Mouse (Mus musculus): ENCODE data around the gene Grik4. TPM values are rescaled to one million over a fixed set of nuclear protein-coding genes. Genes with fewer than 3 reads are reported as not detected.

Gene Grik4
- total and polyA plus RNA-seq, 2 experiments, result under 0.01 to 0.09 TPM

DNA sequence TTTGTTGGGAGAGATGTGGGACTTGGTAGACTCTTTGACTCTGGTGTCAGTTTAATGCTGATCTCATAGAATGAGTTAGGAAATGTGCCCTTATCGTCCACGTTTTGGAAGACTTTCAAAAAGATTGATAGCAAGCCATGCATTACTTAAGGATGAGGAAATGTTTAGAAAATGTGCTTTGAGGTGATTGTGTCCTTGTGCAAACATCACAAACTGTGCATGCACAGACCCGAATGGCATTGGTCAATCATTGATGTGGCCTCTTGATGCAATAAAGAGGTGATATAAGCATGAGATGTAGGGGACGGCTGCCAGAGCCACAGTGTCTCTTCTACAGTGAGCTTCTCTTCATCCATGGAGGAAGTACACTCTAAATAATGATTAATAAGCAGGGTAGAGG is 457.4 kb downstream of the Grik4 start:
- DNase-seq (ENCODE audit: extremely low read depth, low read depth, low spot score), result peak; percentile 51
- Histone ChIP-seq H3K4me3 (ENCODE audit: insufficient read depth, low read depth, low read length) (no peak overlapping the region), H3K27me3 (ENCODE audit: control insufficient read depth, insufficient read depth, low read length) (no peaks in the 10 kb centered on the region), H3K36me3 (ENCODE audit: control insufficient read depth, insufficient read depth, low read length) (no peaks in the 10 kb centered on the region), H3K27ac (replicated peaks; ENCODE audit: insufficient read depth, low read depth, low read length) (no peak overlapping the region), H3K9ac (ENCODE audit: low read depth, low read length) (no peak overlapping the region), H3K79me2 (ENCODE audit: control insufficient read depth, insufficient read depth, low read length) (no peaks in the 10 kb centered on the region), H3K4me1 (ENCODE audit: control insufficient read depth, insufficient read depth, low read length) (peaks cover 9% of the 10 kb centered on the region)
- WGBS, result 11% methylated on average over 4 of the region's 4 CpGs
- no peak for TF ChIP-seq POLR2A (IDR thresholded peaks at IDR 0.05; ENCODE audit: extremely low read depth, insufficient read depth, low read length)
- no peak for TF ChIP-seq CTCF (IDR thresholded peaks at IDR 0.05; ENCODE audit: low read depth, low read length)

DNA sequence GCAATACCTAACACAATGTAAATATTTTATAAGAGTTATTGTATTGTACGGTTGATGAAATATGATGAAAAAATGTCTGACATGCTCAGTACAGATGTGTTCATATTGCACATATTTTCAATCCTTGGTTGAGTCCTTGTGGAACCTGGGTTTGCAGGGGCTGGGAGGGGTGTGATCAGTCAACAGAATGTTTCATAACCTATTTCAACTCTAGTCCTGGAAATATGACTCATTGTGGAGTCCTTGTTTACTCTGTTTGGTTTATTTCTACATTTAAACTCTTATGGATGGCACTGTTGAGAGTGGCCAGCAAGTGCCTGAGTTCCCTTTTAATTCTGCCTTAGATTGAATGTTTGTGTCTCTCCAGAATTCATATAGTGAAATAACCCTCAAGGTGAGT is 459.6 kb downstream of the Grik4 start:
- DNase-seq (ENCODE audit: extremely low read depth, low read depth, low spot score), result no peak
- Histone ChIP-seq H3K79me2 (ENCODE audit: control insufficient read depth, insufficient read depth, low read length) (no peaks in the 10 kb centered on the region), H3K36me3 (ENCODE audit: control insufficient read depth, insufficient read depth, low read length) (no peaks in the 10 kb centered on the region), H3K9ac (ENCODE audit: low read depth, low read length) (no peak overlapping the region), H3K27me3 (ENCODE audit: control insufficient read depth, insufficient read depth, low read length) (no peaks in the 10 kb centered on the region), H3K4me3 (ENCODE audit: insufficient read depth, low read depth, low read length) (no peak overlapping the region), H3K4me1 (ENCODE audit: control insufficient read depth, insufficient read depth, low read length) (peaks cover 5% of the 10 kb centered on the region), H3K27ac (replicated peaks; ENCODE audit: insufficient read depth, low read depth, low read length) (no peak overlapping the region)
- 98% methylated on average over 1 of the region's 1 CpGs for WGBS
- no peak for TF ChIP-seq CTCF (IDR thresholded peaks at IDR 0.05; ENCODE audit: low read depth, low read length)
- TF ChIP-seq POLR2A (IDR thresholded peaks at IDR 0.05; ENCODE audit: extremely low read depth, insufficient read depth, low read length), result no peak

DNA sequence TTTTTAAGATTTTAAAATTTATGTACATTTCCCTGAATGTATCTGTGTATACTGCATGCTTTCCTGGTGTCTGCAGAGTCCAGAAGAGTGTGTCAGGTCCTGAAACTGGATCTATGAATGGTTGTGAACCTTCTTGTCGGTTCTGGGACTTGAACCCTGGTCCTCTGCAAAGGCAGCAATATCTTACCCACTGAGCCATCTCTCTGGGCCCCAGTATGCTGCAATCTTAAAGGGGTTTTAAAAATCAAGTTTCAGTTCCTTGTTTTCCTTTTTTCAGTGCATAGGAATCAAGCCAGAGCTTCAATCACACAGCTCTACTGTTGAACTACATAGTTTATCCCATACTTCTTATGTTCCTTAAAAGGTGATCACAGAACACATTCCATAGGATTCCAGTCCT is 461.3 kb downstream of the Grik4 start:
- Histone ChIP-seq H3K27ac (replicated peaks; ENCODE audit: insufficient read depth, low read depth, low read length) (no peak overlapping the region), H3K4me3 (ENCODE audit: insufficient read depth, low read depth, low read length) (no peak overlapping the region), H3K4me1 (ENCODE audit: control insufficient read depth, insufficient read depth, low read length) (peaks cover 5% of the 10 kb centered on the region), H3K36me3 (ENCODE audit: control insufficient read depth, insufficient read depth, low read length) (no peaks in the 10 kb centered on the region), H3K27me3 (ENCODE audit: control insufficient read depth, insufficient read depth, low read length) (no peaks in the 10 kb centered on the region), H3K79me2 (ENCODE audit: control insufficient read depth, insufficient read depth, low read length) (no peaks in the 10 kb centered on the region), H3K9ac (ENCODE audit: low read depth, low read length) (no peak overlapping the region)
- WGBS, result 92% methylated on average over 1 of the region's 1 CpGs
- no peak for TF ChIP-seq POLR2A (IDR thresholded peaks at IDR 0.05; ENCODE audit: extremely low read depth, insufficient read depth, low read length)
- TF ChIP-seq CTCF (IDR thresholded peaks at IDR 0.05; ENCODE audit: low read depth, low read length), result no peak
- DNase-seq (ENCODE audit: extremely low read depth, low read depth, low spot score), result no peak

DNA sequence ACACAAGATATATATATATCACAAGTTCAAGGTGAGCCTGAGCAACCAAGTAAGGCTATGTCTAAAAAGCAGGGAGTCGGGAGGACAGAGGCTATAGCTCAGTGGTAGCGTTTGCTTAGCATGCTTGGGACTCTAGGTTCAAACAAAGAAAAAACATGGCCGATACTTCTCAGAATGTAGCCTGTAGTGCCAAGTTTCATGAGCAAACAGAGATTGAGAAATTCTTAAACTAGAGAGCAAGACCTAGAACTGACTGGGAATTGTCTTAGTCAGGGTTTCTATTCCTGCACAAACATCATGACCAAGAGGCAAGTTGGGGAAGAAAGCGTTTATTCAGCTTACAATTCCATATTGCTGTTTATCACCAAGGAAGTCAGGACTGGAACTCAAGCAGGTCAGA is 468.1 kb downstream of the Grik4 start:
- H3K27ac ChIP-seq (replicated peaks; ENCODE audit: insufficient read depth, low read depth, low read length), result no peak overlapping the region
- H3K9ac ChIP-seq (ENCODE audit: low read depth, low read length), result no peak overlapping the region
- H3K79me2 ChIP-seq (ENCODE audit: control insufficient read depth, insufficient read depth, low read length), result 0 out of 2 replicates have a peak, but pooled peaks cover 2% of the 10 kb centered on the region
- TF ChIP-seq POLR2A (IDR thresholded peaks at IDR 0.05; ENCODE audit: extremely low read depth, insufficient read depth, low read length) (no peak), CTCF (IDR thresholded peaks at IDR 0.05; ENCODE audit: low read depth, low read length) (no peak)
- 21% methylated on average over 4 of the region's 4 CpGs for WGBS
- no peaks in the 10 kb centered on the region for H3K27me3 ChIP-seq (ENCODE audit: control insufficient read depth, insufficient read depth, low read length)
- 0 out of 2 replicates have a peak, but pooled peaks cover 2% of the 10 kb centered on the region for H3K4me1 ChIP-seq (ENCODE audit: control insufficient read depth, insufficient read depth, low read length)
- peak; percentile 75 for DNase-seq (ENCODE audit: extremely low read depth, low read depth, low spot score)
- H3K4me3 ChIP-seq (ENCODE audit: insufficient read depth, low read depth, low read length), result no peak overlapping the region
- no peaks in the 10 kb centered on the region for H3K36me3 ChIP-seq (ENCODE audit: control insufficient read depth, insufficient read depth, low read length)

GRCm38 (mm10) chr9:42474244-42474643 is 470.0 kb downstream of the Grik4 start:
- Histone ChIP-seq H3K4me1 (ENCODE audit: control insufficient read depth, insufficient read depth, low read length) (peaks cover 4% of the 10 kb centered on the region), H3K9ac (ENCODE audit: low read depth, low read length) (no peak overlapping the region), H3K4me3 (ENCODE audit: insufficient read depth, low read depth, low read length) (no peak overlapping the region), H3K36me3 (ENCODE audit: control insufficient read depth, insufficient read depth, low read length) (no peaks in the 10 kb centered on the region), H3K79me2 (ENCODE audit: control insufficient read depth, insufficient read depth, low read length) (peaks cover 10% of the 10 kb centered on the region; the same call in 1 of the 2 replicates), H3K27me3 (ENCODE audit: control insufficient read depth, insufficient read depth, low read length) (no peaks in the 10 kb centered on the region), H3K27ac (replicated peaks; ENCODE audit: insufficient read depth, low read depth, low read length) (no peak overlapping the region)
- no peak for TF ChIP-seq CTCF (IDR thresholded peaks at IDR 0.05; ENCODE audit: low read depth, low read length)
- no peak for TF ChIP-seq POLR2A (IDR thresholded peaks at IDR 0.05; ENCODE audit: extremely low read depth, insufficient read depth, low read length)
- no peak for DNase-seq (ENCODE audit: extremely low read depth, low read depth, low spot score)
- WGBS, result 77% methylated on average over 8 of the region's 8 CpGs

DNA sequence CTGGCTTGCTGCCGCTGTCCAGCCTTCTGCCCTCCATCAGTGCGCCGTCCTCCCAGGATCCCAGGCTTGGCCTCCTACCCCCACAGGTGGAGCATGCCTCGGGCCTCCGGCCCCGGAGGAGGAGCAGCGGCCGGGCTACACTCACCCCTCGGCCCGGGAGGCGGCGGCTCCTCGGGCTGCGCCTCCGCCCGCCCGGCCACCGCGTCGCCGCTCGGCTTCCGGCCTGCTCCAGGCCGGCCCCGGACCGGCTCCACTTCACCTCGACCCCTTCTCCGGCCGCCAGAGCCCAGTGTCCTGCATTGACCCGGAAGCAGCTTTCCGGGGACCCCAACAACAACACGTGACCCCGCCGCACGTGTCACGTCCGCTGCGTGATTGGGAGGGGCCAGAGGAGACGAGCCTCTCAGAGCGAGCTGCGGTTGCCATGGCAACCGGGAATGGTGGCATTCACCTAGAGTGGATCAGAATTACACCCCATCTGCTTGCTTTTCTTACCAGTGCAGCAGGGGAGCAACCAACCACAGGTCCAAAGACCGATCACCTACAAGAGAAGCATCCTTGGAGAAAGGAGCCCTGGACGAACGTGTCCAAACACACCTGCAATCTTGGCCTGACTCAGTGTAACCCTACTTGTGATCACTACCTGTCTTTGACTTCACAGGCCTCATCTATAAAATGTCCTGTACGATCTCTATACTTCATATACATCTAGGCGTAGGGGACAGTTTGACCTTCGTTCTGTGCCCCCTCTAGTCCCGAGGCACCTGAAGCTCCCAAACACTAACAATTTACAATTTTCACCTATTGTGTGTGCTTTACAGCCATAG is 472.2 kb downstream of the Grik4 start:
- WGBS, result 9% methylated on average over 49 of the region's 49 CpGs

More for the DNA sequence above, 472.2 kb downstream of the Grik4 start:
- Histone ChIP-seq H3K27me3 (ENCODE audit: control insufficient read depth, insufficient read depth, low read length) (no peaks in the 10 kb centered on the region), H3K27ac (replicated peaks; ENCODE audit: insufficient read depth, low read depth, low read length) (peak overlapping the region; percentile 84), H3K9ac (ENCODE audit: low read depth, low read length) (peak overlapping the region; percentile 87), H3K4me1 (ENCODE audit: control insufficient read depth, insufficient read depth, low read length) (peaks cover 7% of the 10 kb centered on the region), H3K36me3 (ENCODE audit: control insufficient read depth, insufficient read depth, low read length) (no peaks in the 10 kb centered on the region), H3K79me2 (ENCODE audit: control insufficient read depth, insufficient read depth, low read length) (peaks cover 15% of the 10 kb centered on the region; the same call in 1 of the 2 replicates), H3K4me3 (ENCODE audit: insufficient read depth, low read depth, low read length) (peak overlapping the region; percentile 97)
- DNase-seq (ENCODE audit: extremely low read depth, low read depth, low spot score), result peak; percentile 81
- TF ChIP-seq POLR2A (IDR thresholded peaks at IDR 0.05; ENCODE audit: extremely low read depth, insufficient read depth, low read length) (no peak), CTCF (IDR thresholded peaks at IDR 0.05; ENCODE audit: low read depth, low read length) (no peak)

Data from liver, adult 2 months (tissue).